ENCODE assay signal across 8 mouse cellular contexts in genomic region chr10:128565206-128565787, GRCm38 (mm10). TPM values are rescaled to one million over a fixed set of nuclear protein-coding genes. Genes with fewer than 3 reads are reported as not detected.
A peak's percentile ranks its signal among the peaks of the same experiment; 100 is the strongest.
DNase-seq lines count a peak whose midpoint lies in the region; ATAC-seq and TF ChIP-seq lines count a peak whose summit lies in the region.

No protein-coding gene starts in this region.

- DNase-seq in cerebellum, adult 2 months, result no peak
- DNase-seq in cerebellum, postnatal 14 days, result no peak
- peak; percentile 29 for DNase-seq in embryonic facial prominence, embryonic 14.5 days (ENCODE audit: low spot score)
- no peak for DNase-seq in adipocyte (ENCODE audit: low spot score)

- peak overlapping the region; percentile 81 for H3K4me3 ChIP-seq in cerebellum, adult 2 months (replicated peaks; ENCODE audit: insufficient read depth, low read depth, low read length)
- peak overlapping the region; percentile 99 for H3K4me3 ChIP-seq in embryonic facial prominence, embryonic 14.5 days (ENCODE audit: low read depth, low read length)
- peak overlapping the region; percentile 87 for H3K4me3 ChIP-seq in hindbrain, embryonic 12.5 days
- peak overlapping the region; percentile 95 for H3K4me3 ChIP-seq in liver, embryonic 15.5 days (replicated peaks)
- peak overlapping the region; percentile 87 for H3K4me3 ChIP-seq in neural tube, embryonic 12.5 days

- H3K27me3 ChIP-seq in cerebellum, adult 2 months (ENCODE audit: control insufficient read depth, insufficient read depth, low read length), result no peaks in the 10 kb centered on the region
- H3K27me3 ChIP-seq in embryonic facial prominence, embryonic 14.5 days (replicated peaks; ENCODE audit: control insufficient read depth, insufficient read depth, low read length), result no peaks in the 10 kb centered on the region
- H3K27me3 ChIP-seq in hindbrain, embryonic 12.5 days, result no peaks in the 10 kb centered on the region
- H3K27me3 ChIP-seq in liver, embryonic 15.5 days, result peaks cover 4% of the 10 kb centered on the region; the same call in 1 of the 2 replicates
- no peaks in the 10 kb centered on the region for H3K27me3 ChIP-seq in neural tube, embryonic 12.5 days (replicated peaks)

- no peak for TF ChIP-seq POLR2A in cerebellum, adult 2 months (IDR thresholded peaks at IDR 0.05; ENCODE audit: borderline replicate concordance, insufficient read depth, low read length)

- ATAC-seq in CD4-positive, CD25-positive, alpha-beta regulatory T cell, adult 4 months, result peak; percentile 6
- ATAC-seq in embryonic facial prominence, embryonic 14.5 days (ENCODE audit: low read depth), result peak; percentile 17
- peak; percentile 42 for ATAC-seq in hindbrain, embryonic 12.5 days (ENCODE audit: low FRiP score)
- ATAC-seq in liver, embryonic 15.5 days (ENCODE audit: insufficient read depth), result peak; percentile 8
- ATAC-seq in neural tube, embryonic 12.5 days (ENCODE audit: low FRiP score, low read depth), result peak; percentile 60

- TF ChIP-seq CTCF in cerebellum, adult 2 months (IDR thresholded peaks at IDR 0.05; ENCODE audit: borderline replicate concordance, insufficient read depth, low read depth, low read length), result no peak

- 1% methylated on average over 46 of the region's 46 CpGs for WGBS in cerebellum, adult 2 months
- WGBS in embryonic facial prominence, embryonic 14.5 days, result under 1% methylated on average over 26 of the region's 46 CpGs
- under 1% methylated on average over 40 of the region's 46 CpGs for WGBS in hindbrain, embryonic 12.5 days
- 0% methylated on average over 46 of the region's 46 CpGs for WGBS in liver, embryonic 15.5 days (ENCODE audit: insufficient replicate concordance)
- WGBS in neural tube, embryonic 12.5 days, result under 1% methylated on average over 46 of the region's 46 CpGs

- no peaks in the 10 kb centered on the region; the same call in none of the 2 replicates for H3K4me1 ChIP-seq in cerebellum, adult 2 months (ENCODE audit: control insufficient read depth, insufficient read depth, low read length)
- H3K4me1 ChIP-seq in embryonic facial prominence, embryonic 14.5 days (ENCODE audit: control insufficient read depth, insufficient read depth, low read length), result peaks cover 8% of the 10 kb centered on the region
- H3K4me1 ChIP-seq in hindbrain, embryonic 12.5 days, result peaks cover 10% of the 10 kb centered on the region
- H3K4me1 ChIP-seq in liver, embryonic 15.5 days (replicated peaks), result peaks cover 30% of the 10 kb centered on the region
- peaks cover 19% of the 10 kb centered on the region for H3K4me1 ChIP-seq in neural tube, embryonic 12.5 days

- no peaks in the 10 kb centered on the region for H3K9me3 ChIP-seq in embryonic facial prominence, embryonic 14.5 days (ENCODE audit: control insufficient read depth, low read length)
- H3K9me3 ChIP-seq in hindbrain, embryonic 12.5 days (replicated peaks), result no peaks in the 10 kb centered on the region
- H3K9me3 ChIP-seq in liver, embryonic 15.5 days (replicated peaks), result no peaks in the 10 kb centered on the region
- no peaks in the 10 kb centered on the region for H3K9me3 ChIP-seq in neural tube, embryonic 12.5 days

- H3K4me2 ChIP-seq in embryonic facial prominence, embryonic 14.5 days (ENCODE audit: low read depth, low read length), result peak overlapping the region; percentile 78
- peak overlapping the region; percentile 91 for H3K4me2 ChIP-seq in hindbrain, embryonic 12.5 days (replicated peaks)
- peak overlapping the region; percentile 85 for H3K4me2 ChIP-seq in liver, embryonic 15.5 days
- peak overlapping the region; percentile 85 for H3K4me2 ChIP-seq in neural tube, embryonic 12.5 days (replicated peaks)

- H3K27ac ChIP-seq in cerebellum, adult 2 months (ENCODE audit: insufficient read depth, low read length), result peak overlapping the region; percentile 1; the same call in 1 of the 2 replicates
- H3K27ac ChIP-seq in embryonic facial prominence, embryonic 14.5 days (replicated peaks; ENCODE audit: low read depth, low read length), result peak overlapping the region; percentile 94
- H3K27ac ChIP-seq in hindbrain, embryonic 12.5 days, result peak overlapping the region; percentile 85
- H3K27ac ChIP-seq in liver, embryonic 15.5 days (replicated peaks), result peak overlapping the region; percentile 99
- H3K27ac ChIP-seq in neural tube, embryonic 12.5 days, result peak overlapping the region; percentile 68

- H3K9ac ChIP-seq in embryonic facial prominence, embryonic 14.5 days (ENCODE audit: low read depth, low read length), result peak overlapping the region; percentile 97
- H3K9ac ChIP-seq in hindbrain, embryonic 12.5 days, result peak overlapping the region; percentile 91
- peak overlapping the region; percentile 97 for H3K9ac ChIP-seq in liver, embryonic 15.5 days
- peak overlapping the region; percentile 83 for H3K9ac ChIP-seq in neural tube, embryonic 12.5 days

- H3K36me3 ChIP-seq in embryonic facial prominence, embryonic 14.5 days (ENCODE audit: control insufficient read depth, insufficient read depth, low read length), result peaks cover 40% of the 10 kb centered on the region
- H3K36me3 ChIP-seq in hindbrain, embryonic 12.5 days, result peaks cover 29% of the 10 kb centered on the region
- peaks cover 37% of the 10 kb centered on the region for H3K36me3 ChIP-seq in liver, embryonic 15.5 days (replicated peaks)
- H3K36me3 ChIP-seq in neural tube, embryonic 12.5 days, result peaks cover 33% of the 10 kb centered on the region

RNA-seq across cellular contexts. Expression of gene Pa2g4, which starts 0.5 kb away (rescaled TPM):
- 69.2 and 73.5 TPM in 2 replicates for polyA plus RNA-seq in cerebellum, adult 2 months (2012; rRNA removed)
- 100 to 1,000 TPM; 114 to 117 TPM for polyA plus RNA-seq in CD4-positive, CD25-positive, alpha-beta regulatory T cell, adult 4 months (2017; shearing (Covaris generic))
- 187 and 202 TPM in 2 replicates for polyA plus RNA-seq in embryonic facial prominence, embryonic 14.5 days (2014; fragmentation: Nextera tagmentation; extraction: Ambion mirVana)
- polyA plus RNA-seq in hindbrain, embryonic 12.5 days (2016; fragmentation: Nextera tagmentation; extraction: Ambion mirVana), result 140 and 143 TPM in 2 replicates
- 118 and 119 TPM in 2 replicates for polyA plus RNA-seq in liver, embryonic 15.5 days (2015; fragmentation: Nextera tagmentation; extraction: Ambion mirVana)
- polyA plus RNA-seq in neural tube, embryonic 12.5 days (2016; fragmentation: Nextera tagmentation; extraction: Ambion mirVana), result 155 and 156 TPM in 2 replicates

RNA-seq across cellular contexts. Expression of gene Rpl41, which starts 16.2 kb away (rescaled TPM):
- 1,271 and 1,490 TPM in 2 replicates for polyA plus RNA-seq in cerebellum, adult 2 months (2012; rRNA removed)
- 1,000 to 10,000 TPM; 4,848 to 7,095 TPM for polyA plus RNA-seq in CD4-positive, CD25-positive, alpha-beta regulatory T cell, adult 4 months (2017; shearing (Covaris generic))
- polyA plus RNA-seq in embryonic facial prominence, embryonic 14.5 days (2014; fragmentation: Nextera tagmentation; extraction: Ambion mirVana), result 4,564 and 5,119 TPM in 2 replicates
- polyA plus RNA-seq in hindbrain, embryonic 12.5 days (2016; fragmentation: Nextera tagmentation; extraction: Ambion mirVana), result 2,172 and 2,716 TPM in 2 replicates
- 1,944 and 2,155 TPM in 2 replicates for polyA plus RNA-seq in liver, embryonic 15.5 days (2015; fragmentation: Nextera tagmentation; extraction: Ambion mirVana)
- polyA plus RNA-seq in neural tube, embryonic 12.5 days (2016; fragmentation: Nextera tagmentation; extraction: Ambion mirVana), result 2,521 and 2,605 TPM in 2 replicates

RNA-seq across cellular contexts. Expression of gene Zc3h10, which starts 17.7 kb away (rescaled TPM):
- polyA plus RNA-seq in cerebellum, adult 2 months (2012; rRNA removed), result 15.4 and 18.7 TPM in 2 replicates
- 10 to 100 TPM in 1 of 2 experiments, 1 to 10 TPM in 1; 9.2 to 11.8 TPM for polyA plus RNA-seq in CD4-positive, CD25-positive, alpha-beta regulatory T cell, adult 4 months (2017; shearing (Covaris generic))
- polyA plus RNA-seq in embryonic facial prominence, embryonic 14.5 days (2014; fragmentation: Nextera tagmentation; extraction: Ambion mirVana), result 11.4 and 12.5 TPM in 2 replicates
- 20.8 TPM in 2 replicates for polyA plus RNA-seq in hindbrain, embryonic 12.5 days (2016; fragmentation: Nextera tagmentation; extraction: Ambion mirVana)
- 4.9 and 5.8 TPM in 2 replicates for polyA plus RNA-seq in liver, embryonic 15.5 days (2015; fragmentation: Nextera tagmentation; extraction: Ambion mirVana)
- polyA plus RNA-seq in neural tube, embryonic 12.5 days (2016; fragmentation: Nextera tagmentation; extraction: Ambion mirVana), result 18.9 and 20.3 TPM in 2 replicates

RNA-seq across cellular contexts. Expression of gene Erbb3, which starts 24.2 kb away (rescaled TPM):
- 9.4 and 11.1 TPM in 2 replicates for polyA plus RNA-seq in cerebellum, adult 2 months (2012; rRNA removed)
- 1 to 10 TPM; 6.6 to 9.3 TPM for polyA plus RNA-seq in CD4-positive, CD25-positive, alpha-beta regulatory T cell, adult 4 months (2017; shearing (Covaris generic))
- 22.5 and 22.7 TPM in 2 replicates for polyA plus RNA-seq in embryonic facial prominence, embryonic 14.5 days (2014; fragmentation: Nextera tagmentation; extraction: Ambion mirVana)
- 9.8 and 11.7 TPM in 2 replicates for polyA plus RNA-seq in hindbrain, embryonic 12.5 days (2016; fragmentation: Nextera tagmentation; extraction: Ambion mirVana)
- polyA plus RNA-seq in liver, embryonic 15.5 days (2015; fragmentation: Nextera tagmentation; extraction: Ambion mirVana), result 3.1 and 3.6 TPM in 2 replicates
- 14.6 and 16.0 TPM in 2 replicates for polyA plus RNA-seq in neural tube, embryonic 12.5 days (2016; fragmentation: Nextera tagmentation; extraction: Ambion mirVana)

RNA-seq across cellular contexts. Expression of gene Esyt1, which starts 39.6 kb away (rescaled TPM):
- polyA plus RNA-seq in cerebellum, adult 2 months (2012; rRNA removed), result 36.3 and 37.3 TPM in 2 replicates
- 10 to 100 TPM; 68.4 to 84.4 TPM for polyA plus RNA-seq in CD4-positive, CD25-positive, alpha-beta regulatory T cell, adult 4 months (2017; shearing (Covaris generic))
- 44.2 and 46.8 TPM in 2 replicates for polyA plus RNA-seq in embryonic facial prominence, embryonic 14.5 days (2014; fragmentation: Nextera tagmentation; extraction: Ambion mirVana)
- 28.9 and 30.9 TPM in 2 replicates for polyA plus RNA-seq in hindbrain, embryonic 12.5 days (2016; fragmentation: Nextera tagmentation; extraction: Ambion mirVana)
- 11.8 and 12.6 TPM in 2 replicates for polyA plus RNA-seq in liver, embryonic 15.5 days (2015; fragmentation: Nextera tagmentation; extraction: Ambion mirVana)
- 38.3 and 45.3 TPM in 2 replicates for polyA plus RNA-seq in neural tube, embryonic 12.5 days (2016; fragmentation: Nextera tagmentation; extraction: Ambion mirVana)

Comparison
In these comparisons a context has a peak if more than half of its experiments do, and no peak if none do; other contexts are left out.
1. H3K27ac ChIP-seq: peak in every context shown above with its lines; median percentile 99 in liver, embryonic 15.5 days; 94 in embryonic facial prominence, embryonic 14.5 days; 85 in hindbrain, embryonic 12.5 days; 68 in neural tube, embryonic 12.5 days; 1 in cerebellum, adult 2 months.
2. ATAC-seq: peak in every context shown above with its lines; median percentile 60 in neural tube, embryonic 12.5 days; 42 in hindbrain, embryonic 12.5 days; 17 in embryonic facial prominence, embryonic 14.5 days; 8 in liver, embryonic 15.5 days; 6 in CD4-positive, CD25-positive, alpha-beta regulatory T cell, adult 4 months.